Mouse (Mus musculus) midbrain, embryonic 13.5 days (tissue): Measurements from ENCODE around the gene Mcm10. TPM values are rescaled to one million over a fixed set of nuclear protein-coding genes. Genes with fewer than 3 reads are reported as not detected.
"Not testable (repeated sequence)": the region's sequence is repeated elsewhere in the genome, so short reads cannot be mapped to it uniquely, and the experiment has no call there.

Experiments
- ATAC-seq: fragments of 200-750 bp; cut with Nextera tagmentation; 2 replicates; pipeline ENCODE4 v1.8.0; 2017; ENCODE audit warnings: mild to moderate bottlenecking, moderate TSS enrichment, moderate library complexity
- H3K27ac ChIP-seq: fragments of 300-500 bp; sonication (generic); 2 replicates; pipeline ENCODE4 v1.5.1; 2015; ENCODE audit warnings: inconsistent platforms, mild to moderate bottlenecking, moderate library complexity
- H3K27me3 ChIP-seq: fragments of 300-500 bp; sonication (generic); 2 replicates; pipeline ENCODE4 v1.6.1; 2015; ENCODE audit warnings: mild to moderate bottlenecking, inconsistent platforms
- H3K36me3 ChIP-seq: fragments of 300-500 bp; sonication (generic); 2 replicates; pipeline ENCODE4 v1.6.1; 2015; ENCODE audit warnings: mild to moderate bottlenecking, inconsistent platforms
- H3K4me1 ChIP-seq: fragments of 300-500 bp; sonication (generic); replicated peaks from 2 replicates; pipeline ENCODE4 v1.6.1; 2015; ENCODE audit warnings: inconsistent platforms
- H3K4me2 ChIP-seq: fragments of 300-500 bp; sonication (generic); replicated peaks from 2 replicates; pipeline ENCODE4 v1.6.1; 2015; ENCODE audit warnings: moderate library complexity, mild to moderate bottlenecking, inconsistent platforms
- H3K4me3 ChIP-seq: fragments of 300-500 bp; sonication (generic); replicated peaks from 2 replicates; pipeline ENCODE4 v1.5.1; 2015; ENCODE audit warnings: mild to moderate bottlenecking, inconsistent platforms
- H3K9ac ChIP-seq: fragments of 300-500 bp; sonication (generic); replicated peaks from 2 replicates; pipeline ENCODE4 v1.6.1; 2015; ENCODE audit warnings: mild to moderate bottlenecking, inconsistent platforms
- H3K9me3 ChIP-seq: fragments of 300-500 bp; sonication (generic); 2 replicates; pipeline ENCODE4 v1.6.1; 2016; ENCODE audit warnings: mild to moderate bottlenecking, inconsistent platforms
- WGBS: fragments of 180-500 bp; shearing (Covaris S2); methylation state at CpG from one replicate; pipeline ENCODE4 v1.1.7; 2015; 5-methylcytosine and 5-hydroxymethylcytosine counted together
- polyA plus RNA-seq: library from polyadenylated mRNA; unstranded; fragments of >200 nt; fragmentation: Nextera tagmentation; extraction: Ambion mirVana; gene quantifications from 2 replicates; pipeline ENCODE4 v1.2.1, GENCODE M21; 2015

Gene Mcm10
- polyA plus RNA-seq, 1 experiment from 2014 or later, result 10.7 TPM

- no peaks in the 10 kb centered on the region for H3K27me3 ChIP-seq
- no peak for ATAC-seq
- no peaks in the 10 kb centered on the region for H3K4me1 ChIP-seq
- no peaks in the 10 kb centered on the region for H3K9me3 ChIP-seq
- WGBS, result 87% methylated on average over 1 of the region's 2 CpGs
- no peak overlapping the region for H3K9ac ChIP-seq
- no peaks in the 10 kb centered on the region for H3K36me3 ChIP-seq
- no peak overlapping the region for H3K4me3 ChIP-seq
- no peak overlapping the region for H3K4me2 ChIP-seq
- no peak overlapping the region for H3K27ac ChIP-seq
These were observed 43.5 kb downstream of the Mcm10 start for GRCm38 (mm10) chr2:4969083-4969482.

GRCm38 (mm10) chr2:4967806-4968205, 44.8 kb downstream of the Mcm10 start:
- H3K27ac ChIP-seq, result no peak overlapping the region
- H3K4me1 ChIP-seq, result no peaks in the 10 kb centered on the region
- H3K36me3 ChIP-seq, result no peaks in the 10 kb centered on the region
- no peak overlapping the region for H3K4me3 ChIP-seq
- H3K4me2 ChIP-seq, result no peak overlapping the region
- no peaks in the 10 kb centered on the region for H3K9me3 ChIP-seq
- no peak overlapping the region for H3K9ac ChIP-seq
- no peaks in the 10 kb centered on the region for H3K27me3 ChIP-seq
- 96% methylated on average over 2 of the region's 2 CpGs for WGBS
- no peak for ATAC-seq

- H3K4me3 ChIP-seq, result no peak overlapping the region
- no peaks in the 10 kb centered on the region for H3K9me3 ChIP-seq
- no peak overlapping the region for H3K9ac ChIP-seq
- no peak for ATAC-seq
- H3K27ac ChIP-seq, result no peak overlapping the region
- H3K27me3 ChIP-seq, result no peaks in the 10 kb centered on the region
- H3K36me3 ChIP-seq, result no peaks in the 10 kb centered on the region
- no peak overlapping the region for H3K4me2 ChIP-seq
- WGBS, result 91% methylated on average over 12 of the region's 12 CpGs
- no peaks in the 10 kb centered on the region for H3K4me1 ChIP-seq
These were observed 54.6 kb downstream of the Mcm10 start for GRCm38 (mm10) chr2:4958039-4958438.

GRCm38 (mm10) chr2:4954216-4954760, 58.3 kb downstream of the Mcm10 start:
- Histone ChIP-seq H3K4me2 (no peak overlapping the region), H3K9me3 (no peaks in the 10 kb centered on the region), H3K36me3 (no peaks in the 10 kb centered on the region), H3K9ac (no peak overlapping the region), H3K4me3 (no peak overlapping the region), H3K4me1 (no peaks in the 10 kb centered on the region), H3K27ac (no peak overlapping the region), H3K27me3 (no peaks in the 10 kb centered on the region)
- no peak for ATAC-seq
- 95% methylated on average over 6 of the region's 6 CpGs for WGBS

- no peaks in the 10 kb centered on the region for H3K4me1 ChIP-seq
- H3K4me2 ChIP-seq, result no peak overlapping the region
- 98% methylated on average over 2 of the region's 2 CpGs for WGBS
- no peaks in the 10 kb centered on the region for H3K9me3 ChIP-seq
- H3K4me3 ChIP-seq, result no peak overlapping the region
- H3K27me3 ChIP-seq, result no peaks in the 10 kb centered on the region
- H3K27ac ChIP-seq, result no peak overlapping the region
- ATAC-seq, result no peak
- no peak overlapping the region for H3K9ac ChIP-seq
- no peaks in the 10 kb centered on the region for H3K36me3 ChIP-seq
These were observed 61.6 kb downstream of the Mcm10 start for GRCm38 (mm10) chr2:4950986-4951385.

- not testable (repeated sequence) for H3K4me1 ChIP-seq, H3K9ac ChIP-seq, H3K27me3 ChIP-seq, H3K36me3 ChIP-seq, H3K27ac ChIP-seq, ATAC-seq, H3K4me2 ChIP-seq, H3K9me3 ChIP-seq, H3K4me3 ChIP-seq
- 90% methylated on average over 8 of the region's 8 CpGs for WGBS
These were observed 62.9 kb downstream of the Mcm10 start for GRCm38 (mm10) chr2:4949691-4950090.

- Histone ChIP-seq H3K9ac (no peak overlapping the region), H3K27ac (no peak overlapping the region), H3K27me3 (no peaks in the 10 kb centered on the region), H3K9me3 (peaks cover 6% of the 10 kb centered on the region), H3K4me1 (no peaks in the 10 kb centered on the region), H3K4me3 (no peak overlapping the region), H3K36me3 (peaks cover 26% of the 10 kb centered on the region; the same call in 1 of the 2 replicates), H3K4me2 (no peak overlapping the region)
- 92% methylated on average over 11 of the region's 11 CpGs for WGBS
- ATAC-seq, result no peak
These were observed 71.7 kb downstream of the Mcm10 start for GRCm38 (mm10) chr2:4940861-4941260.

Other genes starting within 250 kb of the Mcm10 start
- 77.8 and 78.4 TPM in 2 replicates for gene Sephs1, start 131.2 kb downstream of the Mcm10 start, polyA plus RNA-seq
- 47.4 and 51.2 TPM in 2 replicates for gene Phyh, start 93.8 kb downstream of the Mcm10 start, polyA plus RNA-seq
- gene Ucma, start 36.7 kb downstream of the Mcm10 start, polyA plus RNA-seq, result 0.36 TPM in 1 of 2 replicates, not detected in the other
- 5.8 and 6.2 TPM in 2 replicates for gene Optn, start 51.3 kb upstream of the Mcm10 start, polyA plus RNA-seq
- 3.1 and 8.6 TPM in 2 replicates for gene Ccdc3, start 125.0 kb upstream of the Mcm10 start, polyA plus RNA-seq